Mouse (Mus musculus): ENCODE data around the gene Fkrp. TPM values are rescaled to one million over a fixed set of nuclear protein-coding genes. Genes with fewer than 3 reads are reported as not detected.

Gene Fkrp
- 23.8 and 25.8 TPM in 2 replicates for polyA plus RNA-seq (2014; fragmentation: Nextera tagmentation; extraction: Ambion mirVana)

- Histone ChIP-seq H3K27ac (ENCODE audit: low read length) (peak within 1 kb of the TSS; percentile 98), H3K4me3 (ENCODE audit: low read depth, low read length) (peak within 1 kb of the TSS; percentile 100), H3K27me3 (ENCODE audit: control insufficient read depth, insufficient read depth, low read length) (peaks cover 2% of the 10 kb centered on the region; the same call in 1 of the 2 replicates), H3K9ac (replicated peaks; ENCODE audit: low read depth, low read length) (peak within 1 kb of the TSS; percentile 99), H3K9me3 (ENCODE audit: control insufficient read depth, low read depth, low read length) (no peaks in the 10 kb centered on the region), H3K36me3 (ENCODE audit: control insufficient read depth, insufficient read depth, low read length) (no peaks in the 10 kb centered on the region; the same call in 1 of the 2 replicates), H3K4me1 (ENCODE audit: control insufficient read depth, insufficient read depth, low read length) (peaks cover 34% of the 10 kb centered on the region), H3K4me2 (replicated peaks; ENCODE audit: low read depth, low read length) (peak within 1 kb of the TSS; percentile 96)
- under 1% methylated on average over 56 of the region's 64 CpGs for whole genome bisulfite sequencing
- peak; percentile 72 for ATAC-seq (ENCODE audit: insufficient number of reproducible peaks, insufficient read depth, low FRiP score, low read depth)
These were observed at the start of gene Fkrp for GRCm38 (mm10) chr7:16816475-16817122. Gene Fkrp (minus strand): TSS chr7:16816732.

DNA sequence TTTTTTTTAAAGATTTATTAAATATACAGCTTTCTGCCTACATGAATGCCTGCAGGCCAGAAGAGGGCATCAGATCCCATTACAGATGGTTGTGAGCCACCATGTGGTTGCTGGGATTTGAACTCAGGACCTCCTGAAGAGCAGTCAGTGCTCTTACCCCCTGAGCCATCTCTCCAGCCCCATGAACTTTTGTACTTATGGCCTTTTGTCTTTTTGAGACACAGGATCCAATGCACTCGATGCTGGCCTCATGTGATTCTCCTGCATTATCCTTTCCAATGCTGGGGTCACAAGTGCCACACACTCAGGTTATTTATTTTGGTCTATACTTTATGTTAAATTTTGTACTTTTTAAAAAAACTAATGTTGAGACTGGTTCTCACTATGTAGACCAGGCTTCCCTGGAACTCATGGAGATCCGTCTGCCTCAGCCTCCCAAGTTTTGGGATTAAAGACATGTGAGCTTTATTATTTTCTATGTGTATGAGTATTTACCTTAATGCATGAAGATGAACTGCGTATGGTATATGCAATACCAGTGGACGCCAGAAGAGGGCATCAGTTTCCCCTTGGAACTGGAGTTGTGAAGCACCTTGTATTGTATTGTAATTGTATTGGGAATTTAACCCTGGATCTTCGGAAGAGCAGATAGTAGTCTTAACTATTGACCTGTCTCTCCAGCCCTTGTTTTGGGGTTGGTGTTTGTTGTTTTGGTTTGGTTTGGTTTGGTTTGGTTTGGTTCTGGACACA lies 43.5 kb upstream of the Fkrp start:
- Histone ChIP-seq H3K4me3 (ENCODE audit: low read depth, low read length) (no peak overlapping the region), H3K36me3 (ENCODE audit: control insufficient read depth, insufficient read depth, low read length) (peaks cover 47% of the 10 kb centered on the region), H3K9ac (replicated peaks; ENCODE audit: low read depth, low read length) (no peak overlapping the region), H3K4me2 (replicated peaks; ENCODE audit: low read depth, low read length) (no peak overlapping the region), H3K4me1 (ENCODE audit: control insufficient read depth, insufficient read depth, low read length) (no peaks in the 10 kb centered on the region), H3K9me3 (ENCODE audit: control insufficient read depth, low read depth, low read length) (no peaks in the 10 kb centered on the region), H3K27ac (ENCODE audit: low read length) (no peak overlapping the region), H3K27me3 (ENCODE audit: control insufficient read depth, insufficient read depth, low read length) (no peaks in the 10 kb centered on the region)
- 34% methylated on average over 5 of the region's 5 CpGs for WGBS
- ATAC-seq (ENCODE audit: insufficient number of reproducible peaks, insufficient read depth, low FRiP score, low read depth) = no peak

GRCm38 (mm10) chr7:16858336-16858735 lies 41.8 kb upstream of the Fkrp start:
- ATAC-seq (ENCODE audit: insufficient number of reproducible peaks, insufficient read depth, low FRiP score, low read depth) = no peak
- WGBS = 24% methylated on average over 17 of the region's 17 CpGs
- no peak overlapping the region for H3K4me2 ChIP-seq (replicated peaks; ENCODE audit: low read depth, low read length)

DNA sequence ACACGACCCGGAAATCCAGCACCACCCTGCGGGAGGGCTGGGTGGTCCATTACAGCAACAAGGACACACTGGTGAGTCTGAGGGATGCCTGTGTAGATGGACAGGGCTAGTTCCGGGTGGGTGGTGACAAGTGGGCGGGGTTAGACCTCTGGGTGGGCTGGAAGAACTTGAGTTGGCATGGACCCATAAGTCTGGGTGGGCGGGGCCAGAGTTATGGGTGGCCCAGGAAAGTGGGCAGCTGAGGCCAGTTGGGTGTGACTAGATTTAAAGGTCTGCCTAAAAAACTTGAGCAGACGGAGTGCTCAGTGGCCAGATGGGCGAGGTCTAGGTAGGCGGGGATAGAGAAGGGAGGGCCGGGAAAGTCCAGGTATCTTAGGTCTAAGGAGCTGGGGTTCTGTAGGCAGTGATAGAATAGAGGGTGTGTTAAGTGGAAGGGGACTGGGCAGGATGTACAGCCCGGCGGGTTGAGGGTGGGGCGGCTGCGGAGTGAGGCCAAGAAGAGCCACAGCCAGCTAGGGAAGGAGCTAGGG lies 36.8 kb upstream of the Fkrp start:
- Histone ChIP-seq H3K4me2 (replicated peaks; ENCODE audit: low read depth, low read length) (no peak overlapping the region), H3K36me3 (ENCODE audit: control insufficient read depth, insufficient read depth, low read length) (peaks cover 42% of the 10 kb centered on the region)

More at GRCm38 (mm10) chr7:16858336-16858735, 41.8 kb upstream of the Fkrp start:
- Histone ChIP-seq H3K27ac (ENCODE audit: low read length) (no peak overlapping the region), H3K36me3 (ENCODE audit: control insufficient read depth, insufficient read depth, low read length) (peaks cover 44% of the 10 kb centered on the region), H3K4me3 (ENCODE audit: low read depth, low read length) (no peak overlapping the region), H3K27me3 (ENCODE audit: control insufficient read depth, insufficient read depth, low read length) (no peaks in the 10 kb centered on the region), H3K4me1 (ENCODE audit: control insufficient read depth, insufficient read depth, low read length) (no peaks in the 10 kb centered on the region), H3K9ac (replicated peaks; ENCODE audit: low read depth, low read length) (no peak overlapping the region), H3K9me3 (ENCODE audit: control insufficient read depth, low read depth, low read length) (no peaks in the 10 kb centered on the region)

GRCm38 (mm10) chr7:16851636-16852035 lies 35.1 kb upstream of the Fkrp start:
- Histone ChIP-seq H3K4me3 (ENCODE audit: low read depth, low read length) (no peak overlapping the region), H3K9me3 (ENCODE audit: control insufficient read depth, low read depth, low read length) (no peaks in the 10 kb centered on the region), H3K27ac (ENCODE audit: low read length) (no peak overlapping the region), H3K27me3 (ENCODE audit: control insufficient read depth, insufficient read depth, low read length) (no peaks in the 10 kb centered on the region), H3K4me1 (ENCODE audit: control insufficient read depth, insufficient read depth, low read length) (no peaks in the 10 kb centered on the region), H3K4me2 (replicated peaks; ENCODE audit: low read depth, low read length) (no peak overlapping the region), H3K36me3 (ENCODE audit: control insufficient read depth, insufficient read depth, low read length) (peaks cover 28% of the 10 kb centered on the region), H3K9ac (replicated peaks; ENCODE audit: low read depth, low read length) (no peak overlapping the region)
- 94% methylated on average over 4 of the region's 4 CpGs for WGBS
- no peak for ATAC-seq (ENCODE audit: insufficient number of reproducible peaks, insufficient read depth, low FRiP score, low read depth)

More for the DNA sequence above, 36.8 kb upstream of the Fkrp start:
- no peak overlapping the region for H3K27ac ChIP-seq (ENCODE audit: low read length)
- H3K9me3 ChIP-seq (ENCODE audit: control insufficient read depth, low read depth, low read length) = no peaks in the 10 kb centered on the region
- 77% methylated on average over 14 of the region's 14 CpGs for whole genome bisulfite sequencing
- no peaks in the 10 kb centered on the region for H3K4me1 ChIP-seq (ENCODE audit: control insufficient read depth, insufficient read depth, low read length)
- ATAC-seq (ENCODE audit: insufficient number of reproducible peaks, insufficient read depth, low FRiP score, low read depth) = peak; percentile 85
- H3K4me3 ChIP-seq (ENCODE audit: low read depth, low read length) = no peak overlapping the region
- no peaks in the 10 kb centered on the region for H3K27me3 ChIP-seq (ENCODE audit: control insufficient read depth, insufficient read depth, low read length)
- H3K9ac ChIP-seq (replicated peaks; ENCODE audit: low read depth, low read length) = no peak overlapping the region

DNA sequence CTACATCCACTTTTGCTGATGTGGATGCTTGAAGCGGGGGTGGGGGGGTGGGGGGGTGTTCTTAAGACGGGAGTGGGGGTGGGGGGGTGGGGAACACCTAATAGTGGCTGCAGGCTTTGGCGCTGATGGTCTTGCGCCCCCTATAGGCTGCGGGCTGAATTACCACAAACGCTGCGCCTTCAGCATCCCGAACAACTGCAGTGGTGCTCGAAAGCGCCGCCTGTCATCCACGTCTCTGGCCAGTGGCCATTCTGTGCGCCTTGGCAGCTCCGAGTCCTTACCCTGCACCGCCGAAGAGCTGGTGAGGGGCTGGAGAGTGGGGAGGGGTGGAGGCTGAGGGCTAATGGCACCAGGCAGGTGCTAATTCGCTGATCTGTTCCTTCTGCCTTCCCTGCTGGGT lies 32.0 kb upstream of the Fkrp start:
- Histone ChIP-seq H3K9me3 (ENCODE audit: control insufficient read depth, low read depth, low read length) (no peaks in the 10 kb centered on the region), H3K9ac (replicated peaks; ENCODE audit: low read depth, low read length) (no peak overlapping the region), H3K4me3 (ENCODE audit: low read depth, low read length) (no peak overlapping the region), H3K27me3 (ENCODE audit: control insufficient read depth, insufficient read depth, low read length) (no peaks in the 10 kb centered on the region), H3K4me1 (ENCODE audit: control insufficient read depth, insufficient read depth, low read length) (peaks cover 16% of the 10 kb centered on the region; the same call in 1 of the 2 replicates), H3K4me2 (replicated peaks; ENCODE audit: low read depth, low read length) (no peak overlapping the region), H3K27ac (ENCODE audit: low read length) (no peak overlapping the region), H3K36me3 (ENCODE audit: control insufficient read depth, insufficient read depth, low read length) (peaks cover 7% of the 10 kb centered on the region)
- WGBS = 34% methylated on average over 17 of the region's 17 CpGs
- no peak for ATAC-seq (ENCODE audit: insufficient number of reproducible peaks, insufficient read depth, low FRiP score, low read depth)

- H3K4me1 ChIP-seq (ENCODE audit: control insufficient read depth, insufficient read depth, low read length) = peaks cover 16% of the 10 kb centered on the region; the same call in 1 of the 2 replicates
- H3K9me3 ChIP-seq (ENCODE audit: control insufficient read depth, low read depth, low read length) = no peaks in the 10 kb centered on the region
- no peak overlapping the region for H3K4me2 ChIP-seq (replicated peaks; ENCODE audit: low read depth, low read length)
- H3K27me3 ChIP-seq (ENCODE audit: control insufficient read depth, insufficient read depth, low read length) = no peaks in the 10 kb centered on the region
- H3K9ac ChIP-seq (replicated peaks; ENCODE audit: low read depth, low read length) = no peak overlapping the region
- H3K27ac ChIP-seq (ENCODE audit: low read length) = no peak overlapping the region
- ATAC-seq (ENCODE audit: insufficient number of reproducible peaks, insufficient read depth, low FRiP score, low read depth) = no peak
- no peak overlapping the region for H3K4me3 ChIP-seq (ENCODE audit: low read depth, low read length)
- H3K36me3 ChIP-seq (ENCODE audit: control insufficient read depth, insufficient read depth, low read length) = peaks cover 7% of the 10 kb centered on the region
- WGBS = 81% methylated on average over 19 of the region's 19 CpGs
These were observed 31.0 kb upstream of the Fkrp start for GRCm38 (mm10) chr7:16847507-16847906.

DNA sequence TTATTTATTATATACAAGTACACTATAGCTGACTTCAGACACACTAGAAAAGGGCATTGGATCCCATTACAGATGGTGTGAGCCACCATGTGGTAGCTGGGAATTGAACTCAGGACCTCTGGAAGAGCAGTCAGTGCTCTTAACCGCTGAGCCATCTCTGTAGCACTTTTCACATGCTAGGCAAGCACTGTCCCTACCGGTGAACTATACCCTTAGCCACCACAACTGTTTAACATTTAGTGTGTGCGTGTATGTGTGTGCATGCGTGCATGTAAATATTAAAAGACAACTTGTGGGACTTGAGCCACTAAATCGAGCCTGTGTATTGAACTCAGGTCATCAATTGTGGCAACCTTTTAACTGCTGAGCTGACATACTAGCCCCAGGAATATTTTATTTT lies 30.2 kb upstream of the Fkrp start:
- no peak overlapping the region for H3K4me2 ChIP-seq (replicated peaks; ENCODE audit: low read depth, low read length)
- H3K9ac ChIP-seq (replicated peaks; ENCODE audit: low read depth, low read length) = no peak overlapping the region
- no peak for ATAC-seq (ENCODE audit: insufficient number of reproducible peaks, insufficient read depth, low FRiP score, low read depth)
- H3K4me1 ChIP-seq (ENCODE audit: control insufficient read depth, insufficient read depth, low read length) = peaks cover 16% of the 10 kb centered on the region; the same call in 1 of the 2 replicates
- no peaks in the 10 kb centered on the region for H3K9me3 ChIP-seq (ENCODE audit: control insufficient read depth, low read depth, low read length)
- no peak overlapping the region for H3K27ac ChIP-seq (ENCODE audit: low read length)
- no peak overlapping the region for H3K4me3 ChIP-seq (ENCODE audit: low read depth, low read length)
- peaks cover 4% of the 10 kb centered on the region for H3K36me3 ChIP-seq (ENCODE audit: control insufficient read depth, insufficient read depth, low read length)
- WGBS = 92% methylated on average over 5 of the region's 5 CpGs
- H3K27me3 ChIP-seq (ENCODE audit: control insufficient read depth, insufficient read depth, low read length) = no peaks in the 10 kb centered on the region

Measured in stomach, embryonic 14.5 days (tissue).